Mouse (Mus musculus) MEL (cell line): Measurements from ENCODE around the gene Cdh24. TPM values are rescaled to one million over a fixed set of nuclear protein-coding genes. Genes with fewer than 3 reads are reported as not detected.

Experiments used
- DNase-seq: peaks from one replicate; pipeline ENCODE4 v3.0.0; 2011; ENCODE audit warnings: low read depth, low spot score
- H3K27ac ChIP-seq: 2 replicates; pipeline ENCODE4 v1.5.1; 2012; ENCODE audit warnings: low read depth, mild to moderate bottlenecking, control low read depth, low read length, moderate library complexity; ENCODE audit not compliant: control insufficient read depth
- H3K27me3 ChIP-seq, 2 experiments: fragments of 150-350 bp in 1 of 2; sonication (generic) in 1 of 2; 2 replicates each; pipeline ENCODE4 v1.6.1; 2012; ENCODE audit warnings: low read length in 2 of 2, mild to moderate bottlenecking in 2 of 2, improper control_type of control experiment in 1 of 2, moderate library complexity in 1 of 2; ENCODE audit not compliant: insufficient read depth in 2 of 2, control insufficient read depth in 1 of 2
- H3K36me3 ChIP-seq, 2 experiments: 2 replicates each; pipeline ENCODE4 v1.6.1; 2012 to 2014; ENCODE audit warnings: low read length in 2 of 2, improper control_type of control experiment in 1 of 2, inconsistent platforms in 1 of 2, mild to moderate bottlenecking in 1 of 2; ENCODE audit not compliant: insufficient read depth in 2 of 2, control insufficient read depth in 1 of 2
- H3K4me1 ChIP-seq, 2 experiments: fragments of 150-350 bp in 1 of 2; sonication (generic) in 1 of 2; 2 replicates each; pipeline ENCODE4 v1.6.1; 2012; ENCODE audit warnings: low read length in 2 of 2, improper control_type of control experiment in 1 of 2, mild to moderate bottlenecking in 1 of 2; ENCODE audit not compliant: insufficient read depth in 2 of 2, control insufficient read depth in 1 of 2
- H3K4me3 ChIP-seq, 2 experiments: fragments of 150-350 bp in 1 of 2; sonication (generic) in 1 of 2; 2 replicates each; pipeline ENCODE4 v1.5.1; 2012; ENCODE audit warnings: low read depth in 2 of 2, low read length in 2 of 2, mild to moderate bottlenecking in 2 of 2, moderate library complexity in 2 of 2, control low read depth in 1 of 2, improper control_type of control experiment in 1 of 2; ENCODE audit not compliant: control insufficient read depth in 1 of 2, insufficient read depth in 1 of 2
- H3K79me2 ChIP-seq: 2 replicates; pipeline ENCODE4 v1.6.1; 2012; ENCODE audit warnings: mild to moderate bottlenecking, low read length, moderate library complexity; ENCODE audit not compliant: control insufficient read depth, poor library complexity, insufficient read depth
- H3K9ac ChIP-seq: 2 replicates; pipeline ENCODE4 v1.6.1; 2012; ENCODE audit warnings: low read depth, mild to moderate bottlenecking, control low read depth, low read length, moderate library complexity; ENCODE audit not compliant: control insufficient read depth, poor library complexity, severe bottlenecking
- H3K9me3 ChIP-seq: fragments of 150-350 bp; sonication (generic); replicated peaks from 2 replicates; pipeline ENCODE4 v1.6.1; 2012; ENCODE audit warnings: mild to moderate bottlenecking, low read length, improper control_type of control experiment, moderate library complexity; ENCODE audit not compliant: insufficient read depth
- BHLHE40 ChIP-seq: IDR thresholded peaks from 2 replicates; pipeline ENCODE4 v1.6.1; 2012; ENCODE audit warnings: low read depth, mild to moderate bottlenecking, inconsistent platforms, low read length, improper control_type of control experiment, borderline replicate concordance
- CHD2 ChIP-seq: IDR thresholded peaks from 2 replicates; pipeline ENCODE4 v1.6.1; 2011; ENCODE audit warnings: low read length, improper control_type of control experiment
- CTCF ChIP-seq, 3 experiments: IDR thresholded peaks in 2 of 3; conservative IDR thresholded peaks in 1 of 3; 2 replicates each; pipeline ENCODE4 v1.5.1; 2011 to 2012; ENCODE audit warnings: low read length in 3 of 3, low read depth in 2 of 3, mild to moderate bottlenecking in 2 of 3, improper control_type of control experiment in 1 of 3, inconsistent platforms in 1 of 3, mixed read lengths in 1 of 3, moderate library complexity in 1 of 3; ENCODE audit not compliant: control insufficient read depth in 1 of 3, insufficient read depth in 1 of 3, poor library complexity in 1 of 3, severe bottlenecking in 1 of 3
- GABPA ChIP-seq: IDR thresholded peaks from 2 replicates; pipeline ENCODE4 v1.6.1; 2012; ENCODE audit warnings: low read depth, mild to moderate bottlenecking, inconsistent platforms, low read length, improper control_type of control experiment, moderate library complexity
- HCFC1 ChIP-seq: IDR thresholded peaks from 2 replicates; pipeline ENCODE4 v1.6.1; 2012; ENCODE audit warnings: low read depth, mild to moderate bottlenecking, inconsistent platforms, low read length, improper control_type of control experiment, moderate library complexity
- JUND ChIP-seq: IDR thresholded peaks from 2 replicates; pipeline ENCODE4 v1.6.1; 2011; ENCODE audit warnings: low read depth, mild to moderate bottlenecking, improper control_type of control experiment, low read length
- MAFK ChIP-seq: IDR thresholded peaks from 2 replicates; pipeline ENCODE4 v1.6.1; 2011; ENCODE audit warnings: low read depth, mild to moderate bottlenecking, low read length, improper control_type of control experiment, borderline replicate concordance
- MEF2A ChIP-seq: IDR thresholded peaks from 2 replicates; pipeline ENCODE4 v1.6.1; 2014; ENCODE audit warnings: low read depth, mild to moderate bottlenecking, inconsistent platforms, low read length, improper control_type of control experiment; ENCODE audit not compliant: poor library complexity, insufficient replicate concordance, severe bottlenecking; ENCODE audit errors: extremely low read depth
- MXI1 ChIP-seq: IDR thresholded peaks from 2 replicates; pipeline ENCODE4 v1.6.1; 2011; ENCODE audit warnings: mild to moderate bottlenecking, low read depth, low read length, improper control_type of control experiment
- MYC ChIP-seq: IDR thresholded peaks from 2 replicates; pipeline ENCODE4 v1.6.1; 2011; ENCODE audit warnings: low read depth, mild to moderate bottlenecking, low read length, improper control_type of control experiment, moderate library complexity
- POLR2A ChIP-seq, 2 experiments: IDR thresholded peaks; 2 replicates each; pipeline ENCODE4 v1.6.1; 2011 to 2012; ENCODE audit warnings: low read length in 2 of 2, mild to moderate bottlenecking in 2 of 2, control low read depth in 1 of 2, improper control_type of control experiment in 1 of 2, low read depth in 1 of 2, moderate library complexity in 1 of 2; ENCODE audit not compliant: control insufficient read depth in 1 of 2, insufficient read depth in 1 of 2, poor library complexity in 1 of 2
- POLR2AphosphoS5 ChIP-seq: IDR thresholded peaks from 2 replicates; pipeline ENCODE4 v1.6.1; 2012; ENCODE audit warnings: low read depth, borderline replicate concordance, mild to moderate bottlenecking, inconsistent platforms, low read length, moderate library complexity, mixed read lengths
- RAD21 ChIP-seq: IDR thresholded peaks from 2 replicates; pipeline ENCODE4 v1.6.1; 2011; ENCODE audit warnings: mild to moderate bottlenecking, low read depth, low read length, improper control_type of control experiment
- SMC3 ChIP-seq: IDR thresholded peaks from 2 replicates; pipeline ENCODE4 v1.6.1; 2011; ENCODE audit warnings: low read depth, low read length, improper control_type of control experiment
- TAL1 ChIP-seq: IDR thresholded peaks from 2 replicates; pipeline ENCODE4 v1.6.1; 2012; ENCODE audit warnings: mild to moderate bottlenecking, inconsistent platforms, low read length, moderate library complexity, mixed read lengths
- TBP ChIP-seq: IDR thresholded peaks from 2 replicates; pipeline ENCODE4 v1.8.0; 2011; ENCODE audit warnings: low read depth, low read length, improper control_type of control experiment
- TCF12 ChIP-seq: IDR thresholded peaks from 2 replicates; pipeline ENCODE4 v1.6.1; 2014; ENCODE audit warnings: low read depth, mild to moderate bottlenecking, inconsistent platforms, low read length, improper control_type of control experiment, moderate library complexity
- USF1 ChIP-seq: IDR thresholded peaks from 2 replicates; pipeline ENCODE4 v1.6.1; 2014; ENCODE audit warnings: low read depth, mild to moderate bottlenecking, inconsistent platforms, low read length, improper control_type of control experiment, moderate library complexity
- USF2 ChIP-seq, 2 experiments: IDR thresholded peaks; 2 replicates each; pipeline ENCODE4 v1.6.1; 2011 to 2012; ENCODE audit warnings: improper control_type of control experiment in 2 of 2, low read length in 2 of 2, borderline replicate concordance in 1 of 2, inconsistent platforms in 1 of 2, low read depth in 1 of 2, mild to moderate bottlenecking in 1 of 2; ENCODE audit not compliant: insufficient read depth in 1 of 2
- ZC3H11A ChIP-seq: IDR thresholded peaks from 2 replicates; pipeline ENCODE4 v1.6.1; 2012; ENCODE audit warnings: low read depth, mild to moderate bottlenecking, inconsistent platforms, low read length, improper control_type of control experiment
- ZMIZ1 ChIP-seq: IDR thresholded peaks from 2 replicates; pipeline ENCODE4 v1.6.1; 2012; ENCODE audit warnings: low read depth, mild to moderate bottlenecking, inconsistent platforms, low read length, improper control_type of control experiment, moderate library complexity
- polyA plus RNA-seq, 2 experiments: library from polyadenylated mRNA; stranded (reverse) in 1 of 2; unstranded in 1 of 2; fragments of >175 nt in 1 of 2; fragments of >200 nt in 1 of 2; gene quantifications; 2 replicates each; pipeline versions ENCODE4 v1.2.1 to v1.2.4; 2012; ENCODE audit warnings: low replicate concordance in 2 of 2, low read depth in 1 of 2; ENCODE audit not compliant: insufficient read length in 2 of 2, insufficient read depth in 1 of 2, missing spikeins in 1 of 2
- total RNA-seq: library from RNA; depleted of rRNA; stranded (reverse); fragments of 300-350 nt; gene quantifications from 2 replicates; pipeline ENCODE4 v1.2.3, GENCODE M21; 2012

The Cdh24 gene
- total and polyA plus RNA-seq, 3 experiments, result 0.89 to 5.8 TPM; not detected in 1

GRCm38 (mm10) chr14:54609962-54610361, 31.2 kb downstream of the Cdh24 start:
- DNase-seq, result peak; percentile 78
- no peak overlapping the region for H3K9ac ChIP-seq

DNA sequence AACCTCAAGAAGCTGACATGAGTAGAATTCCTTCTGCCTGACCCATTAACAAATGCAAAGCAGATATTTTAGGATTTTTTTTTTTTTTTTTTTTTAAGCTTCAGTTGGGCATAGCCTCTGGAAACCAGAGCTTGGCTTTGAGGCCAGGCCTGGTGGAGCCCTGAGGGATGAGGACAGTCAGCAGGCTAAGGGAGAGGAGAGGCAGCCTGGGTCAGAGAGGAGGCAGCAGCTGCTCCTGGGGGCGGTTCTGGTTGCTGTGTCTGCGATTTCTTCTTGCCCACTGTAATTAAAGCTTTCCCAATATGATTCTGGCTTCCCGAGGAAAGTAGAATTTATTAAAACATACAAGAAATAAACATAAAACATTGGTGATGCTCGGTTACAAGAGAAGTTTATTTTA, 31.9 kb downstream of the Cdh24 start:
- Histone ChIP-seq H3K4me1 (peaks cover 0 to 8% of the 10 kb centered on the region in 2 experiments; a peak in 2 of 4 replicates), H3K27me3 (no peaks in the 10 kb centered on the region), H3K4me3 (no peak overlapping the region), H3K9ac (no peak overlapping the region), H3K36me3 (peaks cover 3 to 6% of the 10 kb centered on the region in 2 experiments; a peak in 3 of 4 replicates), H3K27ac (no peak overlapping the region), H3K9me3 (no peaks in the 10 kb centered on the region), H3K79me2 (peaks cover 2% of the 10 kb centered on the region; the same call in 1 of the 2 replicates)
- no peak for TF ChIP-seq MYC
- TF ChIP-seq POLR2AphosphoS5, result no peak
- TF ChIP-seq BHLHE40, result no peak
- no peak for TF ChIP-seq CTCF (IDR thresholded peaks at IDR 0.05 in 2 of 3, conservative IDR thresholded peaks at IDR 0.05 in 1 of 3; ENCODE audit: control insufficient read depth in 1 of 3, insufficient read depth in 1 of 3, low read depth in 2 of 3, low read length in 3 of 3, poor library complexity in 1 of 3, severe bottlenecking in 1 of 3)
- no peak for TF ChIP-seq JUND
- no peak for TF ChIP-seq ZMIZ1
- no peak for TF ChIP-seq TCF12
- TF ChIP-seq MAFK, result no peak
- TF ChIP-seq MEF2A, result no peak
- TF ChIP-seq HCFC1, result no peak
- no peak for TF ChIP-seq CHD2
- TF ChIP-seq POLR2A (IDR thresholded peaks at IDR 0.05; ENCODE audit: control insufficient read depth in 1 of 2, insufficient read depth in 1 of 2, low read depth in 1 of 2, low read length in 2 of 2, poor library complexity in 1 of 2), result no peak
- TF ChIP-seq USF1, result no peak
- no peak for TF ChIP-seq USF2 (IDR thresholded peaks at IDR 0.05; ENCODE audit: borderline replicate concordance in 1 of 2, insufficient read depth in 1 of 2, low read depth in 1 of 2, low read length in 2 of 2)
- no peak for TF ChIP-seq GABPA
- no peak for DNase-seq

More at GRCm38 (mm10) chr14:54609962-54610361, 31.2 kb downstream of the Cdh24 start:
- no peak overlapping the region for H3K4me3 ChIP-seq
- 0 out of 2 replicates have a peak, but pooled peaks have one; percentile 55 for TF ChIP-seq TBP
- peak; percentile 74 for TF ChIP-seq SMC3
- TF ChIP-seq RAD21, result peak; percentile 52
- TF ChIP-seq CTCF (IDR thresholded peaks at IDR 0.05 in 2 of 3, conservative IDR thresholded peaks at IDR 0.05 in 1 of 3; ENCODE audit: control insufficient read depth in 1 of 3, insufficient read depth in 1 of 3, low read depth in 2 of 3, low read length in 3 of 3, poor library complexity in 1 of 3, severe bottlenecking in 1 of 3), result peak; percentile 50 to 72 (median 68); a peak in 5 of 6 replicates
- TF ChIP-seq MXI1, result no peak
- no peak for TF ChIP-seq TAL1
- TF ChIP-seq JUND, result 0 out of 2 replicates have a peak, but pooled peaks have one; percentile 54
- peak; percentile 52; the same call in 1 of the 2 replicates for TF ChIP-seq ZC3H11A
- 0 out of 2 replicates have a peak, but pooled peaks have one; percentile 25 for TF ChIP-seq HCFC1
- TF ChIP-seq USF2 (IDR thresholded peaks at IDR 0.05; ENCODE audit: borderline replicate concordance in 1 of 2, insufficient read depth in 1 of 2, low read depth in 1 of 2, low read length in 2 of 2), result no peak
- TF ChIP-seq, all 39 proteins: peak for 7
- peaks cover 2% of the 10 kb centered on the region; the same call in 1 of the 2 replicates for H3K79me2 ChIP-seq
- no peak overlapping the region for H3K27ac ChIP-seq
- H3K36me3 ChIP-seq, result peaks cover 0 to 3% of the 10 kb centered on the region in 2 experiments; a peak in 1 of 4 replicates
- H3K9me3 ChIP-seq, result no peaks in the 10 kb centered on the region
- peaks cover 0 to 5% of the 10 kb centered on the region in 2 experiments; a peak in 2 of 4 replicates for H3K4me1 ChIP-seq
- no peaks in the 10 kb centered on the region for H3K27me3 ChIP-seq
